Mouse (Mus musculus): ENCODE measurements around the gene Vmn1r236.

DNA sequence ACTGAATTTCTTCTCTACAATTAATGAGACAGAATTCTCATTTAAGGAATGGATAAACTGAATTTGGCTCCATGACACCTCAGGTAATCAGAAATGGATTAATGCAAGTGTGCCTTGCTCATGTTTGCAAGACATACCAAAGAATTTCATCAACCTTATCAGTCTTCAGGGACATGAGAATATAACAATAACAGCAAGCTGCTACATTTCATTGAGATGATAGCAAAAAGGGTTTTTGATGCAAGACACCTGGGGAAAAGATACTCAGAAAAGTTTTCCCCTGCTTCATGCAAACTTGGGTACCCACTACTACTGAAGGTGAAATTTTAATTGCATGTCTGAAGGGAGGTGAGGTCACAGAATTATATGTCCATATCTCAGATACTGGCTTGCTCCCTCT lies 28.8 kb downstream of the Vmn1r236 start, which contains the start of gene Vmn1r237:
- TF ChIP-seq GATA1 (IDR thresholded peaks at IDR 0.05; ENCODE audit: borderline replicate concordance, low read length) (no peak), FLI1 (IDR thresholded peaks at IDR 0.05; ENCODE audit: low read length) (no peak)
